Mouse (Mus musculus) hindbrain, postnatal 0 days (tissue): ENCODE results near the gene Jak1. TPM values are rescaled to one million over a fixed set of nuclear protein-coding genes. Genes with fewer than 3 reads are reported as not detected.

Experiments used
- ATAC-seq: fragments of 200-750 bp; cut with Nextera tagmentation; 2 replicates; pipeline ENCODE4 v1.8.0; 2017; ENCODE audit warnings: mild to moderate bottlenecking, moderate TSS enrichment, moderate library complexity
- DNase-seq: peaks from one replicate; pipeline ENCODE4 v3.0.0-alpha.2; 2015; ENCODE audit warnings: low spot score
- H3K27ac ChIP-seq: fragments of 300-500 bp; sonication (generic); 2 replicates; pipeline ENCODE4 v1.5.1; 2014; ENCODE audit warnings: mild to moderate bottlenecking
- H3K27me3 ChIP-seq: fragments of 300-500 bp; sonication (generic); 2 replicates; pipeline ENCODE4 v1.6.1; 2014; ENCODE audit warnings: low read length, mixed read lengths; ENCODE audit not compliant: insufficient read depth
- H3K36me3 ChIP-seq: fragments of 300-500 bp; sonication (generic); 2 replicates; pipeline ENCODE4 v1.6.1; 2014; ENCODE audit warnings: low read length, mixed read lengths; ENCODE audit not compliant: insufficient read depth
- H3K4me1 ChIP-seq: fragments of 300-500 bp; sonication (generic); 2 replicates; pipeline ENCODE4 v1.6.1; 2014; ENCODE audit warnings: antibody characterized with exemption, low read length, mixed read lengths; ENCODE audit not compliant: insufficient read depth
- H3K4me2 ChIP-seq: fragments of 300-500 bp; sonication (generic); 2 replicates; pipeline ENCODE4 v1.6.1; 2014; ENCODE audit warnings: low read depth, mild to moderate bottlenecking, low read length, moderate library complexity, mixed read lengths
- H3K4me3 ChIP-seq: fragments of 300-500 bp; sonication (generic); 2 replicates; pipeline ENCODE4 v1.5.1; 2014; ENCODE audit warnings: low read length
- H3K9ac ChIP-seq: fragments of 300-500 bp; sonication (generic); replicated peaks from 2 replicates; pipeline ENCODE4 v1.6.1; 2014; ENCODE audit warnings: mild to moderate bottlenecking, low read length, moderate library complexity, mixed read lengths
- H3K9me3 ChIP-seq: fragments of 300-500 bp; sonication (generic); 2 replicates; pipeline ENCODE4 v1.6.1; 2016; ENCODE audit warnings: low read length, mixed read lengths
- CTCF ChIP-seq: IDR thresholded peaks from 2 replicates; pipeline ENCODE4 v1.5.1; 2016; ENCODE audit warnings: antibody characterized with exemption, control low read depth, low read depth
- WGBS: fragments of 180-500 bp; shearing (Covaris S2); extraction: QIAGEN DNeasy Blood & Tissue Kit; methylation state at CpG from one replicate; pipeline ENCODE4 v1.1.7; 2014; 5-methylcytosine and 5-hydroxymethylcytosine counted together
- polyA plus RNA-seq: library from polyadenylated mRNA; unstranded; fragments of >200 nt; fragmentation: Nextera tagmentation; extraction: Ambion mirVana; gene quantifications from 2 replicates; pipeline ENCODE4 v1.2.1, GENCODE M21; 2015
- total RNA-seq: library from RNA; depleted of rRNA; stranded (reverse); fragments of >200 nt; gene quantifications from 2 replicates; pipeline ENCODE4 v1.2.3, GENCODE M21; 2014

Gene Jak1
- total and polyA plus RNA-seq, 2 experiments from 2014 or later = 63.1 to 106 TPM

DNA sequence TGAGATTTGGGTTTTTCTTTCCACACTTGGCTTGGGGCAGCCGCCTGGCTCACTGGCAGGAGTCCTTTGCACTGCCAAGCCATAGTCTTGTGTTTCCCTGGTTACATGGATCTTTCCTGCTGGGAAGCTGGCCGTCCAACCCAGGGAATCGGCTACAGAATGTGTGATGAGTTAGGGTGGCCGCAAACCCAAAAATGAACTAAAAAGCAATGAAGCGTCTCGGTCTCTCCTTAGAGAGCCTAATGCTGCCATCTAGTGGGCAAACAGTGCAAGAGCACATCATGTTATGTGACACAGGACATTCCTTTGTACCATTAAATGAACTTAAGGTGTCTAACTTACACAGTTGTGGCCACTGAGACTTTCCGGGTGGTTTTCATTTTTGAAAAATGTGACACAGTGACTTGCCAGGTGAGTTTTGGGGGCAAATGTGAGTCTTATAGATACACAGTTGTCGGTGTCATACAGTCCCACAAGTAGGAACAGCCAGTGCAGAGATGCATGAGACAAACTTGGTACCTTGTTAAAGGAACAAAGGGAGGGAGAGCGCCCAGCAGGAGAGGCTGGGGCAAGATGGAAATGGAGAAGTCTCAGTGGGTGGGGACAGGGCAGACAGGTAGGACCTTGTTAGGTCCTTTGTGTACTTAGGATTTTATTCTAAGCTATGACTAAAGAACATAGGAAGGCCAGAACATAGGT is 118.9 kb downstream of the Jak1 start:
- no peaks in the 10 kb centered on the region for H3K27me3 ChIP-seq
- no peaks in the 10 kb centered on the region for H3K4me1 ChIP-seq
- DNase-seq (peak; percentile 96), ATAC-seq (peak; percentile 88)
- peaks cover 10% of the 10 kb centered on the region; the same call in 1 of the 2 replicates for H3K36me3 ChIP-seq
- H3K27ac ChIP-seq = no peak overlapping the region
- TF ChIP-seq CTCF = peak; percentile 96
- H3K9ac ChIP-seq = no peak overlapping the region
- 22% methylated on average over 9 of the region's 9 CpGs for WGBS
- peak overlapping the region; percentile 37 for H3K4me2 ChIP-seq
- H3K4me3 ChIP-seq = no peak overlapping the region
- H3K9me3 ChIP-seq = no peaks in the 10 kb centered on the region

DNA sequence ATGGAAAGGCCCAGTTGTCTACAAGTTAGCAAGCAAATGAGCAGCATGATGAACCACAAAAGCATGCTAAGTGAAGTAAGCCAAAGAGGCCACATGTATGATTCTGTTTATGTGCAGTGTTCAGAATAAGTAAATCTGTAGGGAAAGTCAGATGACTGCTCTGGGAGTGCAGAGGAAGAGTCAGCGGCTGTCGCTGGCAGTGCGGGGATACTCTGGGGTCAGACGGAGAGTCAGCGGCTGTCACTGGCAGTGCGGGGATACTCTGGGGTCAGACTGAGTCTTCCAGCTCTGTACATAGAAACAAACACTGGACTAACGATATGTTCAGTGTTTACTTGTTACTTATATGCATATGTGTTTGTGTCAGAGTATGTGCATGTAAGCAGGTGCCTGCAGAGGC is 120.3 kb downstream of the Jak1 start:
- ATAC-seq = no peak
- H3K4me1 ChIP-seq = no peaks in the 10 kb centered on the region
- no peak for TF ChIP-seq CTCF
- H3K4me2 ChIP-seq = no peak overlapping the region
- DNase-seq = no peak
- no peaks in the 10 kb centered on the region for H3K36me3 ChIP-seq
- H3K9ac ChIP-seq = no peak overlapping the region
- H3K27me3 ChIP-seq = no peaks in the 10 kb centered on the region
- WGBS = 58% methylated on average over 7 of the region's 7 CpGs
- H3K9me3 ChIP-seq = no peaks in the 10 kb centered on the region
- H3K27ac ChIP-seq = no peak overlapping the region
- H3K4me3 ChIP-seq = no peak overlapping the region

DNA sequence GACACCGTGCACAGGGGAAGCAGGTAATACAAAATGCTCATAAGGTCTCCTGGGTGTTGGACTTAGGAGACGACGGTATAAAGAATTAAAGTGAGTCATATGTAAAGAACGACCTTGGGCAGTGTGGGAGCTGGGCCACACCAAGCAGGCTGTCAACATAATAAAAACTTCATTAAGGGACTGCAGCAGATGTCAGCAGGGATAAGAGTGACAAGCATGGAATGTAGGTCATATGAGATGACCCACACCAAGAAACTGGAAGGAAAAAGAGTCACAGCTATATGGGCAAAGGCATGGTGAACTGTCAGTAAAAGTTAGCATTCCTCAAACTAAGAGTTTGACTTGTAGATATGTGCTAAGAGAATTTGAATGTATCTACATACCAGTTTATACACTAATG is 120.7 kb downstream of the Jak1 start:
- ATAC-seq = no peak
- no peak overlapping the region for H3K27ac ChIP-seq
- H3K9me3 ChIP-seq = no peaks in the 10 kb centered on the region
- no peak overlapping the region for H3K4me3 ChIP-seq
- 51% methylated on average over 4 of the region's 4 CpGs for WGBS
- no peaks in the 10 kb centered on the region for H3K36me3 ChIP-seq
- no peak overlapping the region for H3K9ac ChIP-seq
- no peak for DNase-seq
- no peaks in the 10 kb centered on the region for H3K4me1 ChIP-seq
- no peak for TF ChIP-seq CTCF
- H3K4me2 ChIP-seq = no peak overlapping the region
- H3K27me3 ChIP-seq = no peaks in the 10 kb centered on the region

DNA sequence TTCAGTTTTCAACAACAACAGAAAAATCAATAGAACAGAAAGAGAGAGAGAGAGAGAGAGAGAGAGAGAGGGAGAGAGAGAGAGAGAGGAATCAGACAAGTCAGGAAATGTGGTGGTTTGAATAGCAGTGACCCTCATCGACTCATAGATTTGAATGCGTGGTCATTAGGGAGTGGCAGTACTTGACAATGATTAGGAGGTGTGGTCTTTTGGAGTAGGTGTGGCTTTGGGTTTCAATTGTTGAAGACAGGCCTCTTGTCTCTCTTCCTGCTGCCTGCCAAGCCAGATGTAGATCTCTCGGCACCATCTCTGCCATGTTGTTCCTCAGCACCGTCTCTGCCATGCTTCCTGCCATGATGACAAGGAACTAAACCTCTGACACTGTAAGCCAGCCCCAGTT is 121.2 kb downstream of the Jak1 start:
- ATAC-seq = no peak
- no peaks in the 10 kb centered on the region for H3K9me3 ChIP-seq
- no peak overlapping the region for H3K4me3 ChIP-seq
- H3K4me1 ChIP-seq = no peaks in the 10 kb centered on the region
- no peak for TF ChIP-seq CTCF
- no peak for DNase-seq
- 51% methylated on average over 4 of the region's 4 CpGs for WGBS
- H3K27me3 ChIP-seq = no peaks in the 10 kb centered on the region
- no peak overlapping the region for H3K4me2 ChIP-seq
- no peaks in the 10 kb centered on the region for H3K36me3 ChIP-seq
- H3K9ac ChIP-seq = no peak overlapping the region
- no peak overlapping the region for H3K27ac ChIP-seq

DNA sequence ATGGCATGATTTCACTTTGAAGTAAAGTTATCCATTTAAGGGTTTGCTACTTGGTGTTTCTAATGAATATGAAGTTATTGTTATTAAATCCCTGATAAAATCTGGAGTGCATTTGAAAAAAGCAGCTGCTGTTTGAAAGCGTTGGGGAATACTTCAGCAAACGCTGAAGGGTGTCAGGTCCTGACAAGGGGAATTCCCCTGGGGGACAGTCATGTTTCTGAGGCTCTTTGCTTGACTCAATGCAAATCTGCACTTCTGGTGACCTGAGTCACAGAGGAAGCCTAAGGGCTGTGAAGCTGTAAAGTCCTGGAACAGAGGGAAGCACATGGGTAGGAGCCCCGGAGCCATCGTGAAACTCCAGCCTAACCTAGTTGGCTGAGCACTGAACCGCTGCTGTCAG is 123.3 kb downstream of the Jak1 start:
- 82% methylated on average over 5 of the region's 5 CpGs for WGBS
- H3K27ac ChIP-seq = no peak overlapping the region
- no peak for TF ChIP-seq CTCF
- H3K4me2 ChIP-seq = no peak overlapping the region
- H3K36me3 ChIP-seq = no peaks in the 10 kb centered on the region
- no peaks in the 10 kb centered on the region for H3K9me3 ChIP-seq
- ATAC-seq (no peak), DNase-seq (no peak)
- no peaks in the 10 kb centered on the region for H3K27me3 ChIP-seq
- H3K9ac ChIP-seq = no peak overlapping the region
- H3K4me3 ChIP-seq = no peak overlapping the region
- no peaks in the 10 kb centered on the region for H3K4me1 ChIP-seq

DNA sequence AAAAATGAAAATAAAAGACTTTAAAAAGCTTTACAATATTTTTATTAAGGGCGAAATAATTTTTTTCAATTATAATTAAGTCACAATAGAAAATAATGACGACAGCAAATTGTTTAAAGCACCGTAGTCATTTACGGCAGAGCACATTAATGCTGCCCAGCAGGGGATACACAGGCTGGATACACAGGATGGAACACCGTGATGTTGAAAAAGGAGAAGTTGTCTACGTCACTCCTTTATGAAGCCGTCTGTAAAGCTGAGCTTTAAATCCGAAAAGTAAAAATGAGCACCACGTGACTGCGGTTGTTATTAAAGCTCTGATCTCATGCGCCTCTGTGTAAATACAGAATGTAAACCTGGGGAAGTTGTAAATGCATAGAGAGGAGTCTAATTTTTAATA is 127.1 kb downstream of the Jak1 start:
- no peak overlapping the region for H3K4me3 ChIP-seq
- H3K36me3 ChIP-seq = no peaks in the 10 kb centered on the region
- ATAC-seq (no peak), DNase-seq (no peak)
- TF ChIP-seq CTCF = no peak
- H3K4me1 ChIP-seq = no peaks in the 10 kb centered on the region
- no peaks in the 10 kb centered on the region for H3K27me3 ChIP-seq
- H3K9ac ChIP-seq = no peak overlapping the region
- no peak overlapping the region for H3K27ac ChIP-seq
- 72% methylated on average over 11 of the region's 11 CpGs for WGBS
- no peaks in the 10 kb centered on the region for H3K9me3 ChIP-seq
- no peak overlapping the region for H3K4me2 ChIP-seq

DNA sequence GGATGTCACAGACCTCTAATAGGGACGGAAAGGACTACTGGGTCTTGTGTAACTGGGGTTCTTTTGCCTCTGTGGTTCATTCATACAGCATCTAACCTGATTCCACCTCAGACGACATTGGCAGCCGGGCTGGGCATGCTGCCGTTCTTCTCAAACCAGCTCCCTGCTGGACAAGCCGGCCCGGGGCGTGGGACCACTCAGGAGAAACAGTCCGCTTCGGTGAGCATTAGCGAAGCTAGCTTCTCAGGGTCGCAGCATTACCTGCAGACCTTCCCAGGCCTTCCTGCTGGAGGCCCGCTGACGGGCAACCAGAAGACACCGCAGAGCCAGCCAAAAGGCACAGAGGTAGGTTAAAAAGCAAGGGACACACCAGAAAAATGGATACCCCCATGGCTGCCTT is 129.2 kb downstream of the Jak1 start:
- DNase-seq (no peak), ATAC-seq (no peak)
- no peak overlapping the region for H3K4me3 ChIP-seq
- H3K9me3 ChIP-seq = no peaks in the 10 kb centered on the region
- H3K27ac ChIP-seq = no peak overlapping the region
- 82% methylated on average over 14 of the region's 14 CpGs for WGBS
- no peak overlapping the region for H3K4me2 ChIP-seq
- no peak overlapping the region for H3K9ac ChIP-seq
- no peaks in the 10 kb centered on the region for H3K27me3 ChIP-seq
- H3K4me1 ChIP-seq = no peaks in the 10 kb centered on the region
- H3K36me3 ChIP-seq = no peaks in the 10 kb centered on the region
- no peak for TF ChIP-seq CTCF
